Mouse (Mus musculus) heart, adult 9 months (tissue): ENCODE measurements around the gene Eif4a3.

Experiments
- DNase-seq, 2 experiments: peaks; one replicate each; pipeline ENCODE4 v3.0.0; 2022; ENCODE audit warnings: low spot score in 2 of 2

Eif4a3 gene

DNA sequence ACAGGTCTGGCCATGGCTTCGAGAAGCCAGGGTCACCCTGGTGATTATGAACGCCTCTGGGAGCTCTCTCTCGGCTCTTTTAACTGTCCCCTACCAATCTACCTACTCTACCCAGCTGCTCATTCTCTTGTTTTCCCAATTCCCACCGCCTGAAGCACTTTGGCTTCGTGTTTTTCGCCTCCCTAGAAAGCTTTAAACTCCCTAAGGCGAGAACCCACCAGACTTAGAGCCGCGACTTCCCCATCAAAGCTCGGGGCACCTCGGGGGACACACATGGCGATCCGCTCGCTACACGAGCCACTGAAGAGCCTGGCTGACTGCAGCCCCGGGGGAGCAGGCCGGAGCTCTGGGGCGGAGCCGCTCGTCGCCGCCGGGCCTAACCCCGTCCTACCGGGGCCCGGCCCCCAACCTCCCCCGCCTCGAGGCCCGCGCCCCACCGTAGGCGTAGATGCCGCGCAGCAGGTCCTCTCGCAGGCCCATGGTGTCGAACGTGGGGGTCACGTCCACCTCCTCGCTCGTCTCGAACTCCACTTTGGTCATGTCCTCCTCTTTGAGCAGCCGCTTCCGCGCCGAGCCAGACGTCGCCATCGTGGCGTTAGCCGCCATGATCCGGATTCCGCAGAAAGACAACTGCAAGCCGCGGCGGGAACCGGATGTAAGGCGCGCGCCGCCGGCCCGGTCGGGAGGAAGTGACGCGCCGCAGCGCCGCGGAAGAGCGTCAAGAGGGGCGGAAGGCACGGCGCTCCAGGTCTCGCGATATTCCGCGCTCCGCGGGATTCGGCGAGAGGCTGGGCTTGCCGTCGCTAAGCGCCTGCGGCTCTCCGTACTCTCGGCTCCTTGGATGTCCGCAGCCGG is at the start of gene Eif4a3:
Gene Eif4a3 (minus strand): TSS at position 699 of the 855 bp plus-strand sequence.
- peak; percentile 86 to 92 for DNase-seq

DNA sequence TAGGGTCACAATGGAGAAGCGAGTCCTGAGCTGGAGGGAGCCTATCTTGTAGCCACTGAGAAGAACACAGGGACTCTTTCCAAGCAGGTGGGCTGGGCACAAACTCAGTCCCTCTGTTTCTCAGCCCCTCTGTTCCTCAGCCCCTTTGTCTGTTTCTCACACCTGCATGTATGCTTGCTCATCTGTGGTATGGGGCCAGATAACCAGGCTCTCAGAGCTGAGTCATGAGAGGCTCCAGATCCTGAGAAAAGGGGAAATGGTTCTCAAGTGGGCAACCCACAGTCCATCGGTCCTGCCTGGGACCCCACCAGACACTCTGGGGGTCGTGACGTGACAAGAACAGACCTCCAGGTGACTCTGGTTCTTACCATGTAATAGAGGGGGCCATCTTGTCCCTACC is 47.2 kb upstream of the Eif4a3 start:
- DNase-seq, result no peak

GRCm38 (mm10) chr11:119344865-119345264 is 45.0 kb upstream of the Eif4a3 start:
- no peak for DNase-seq

- DNase-seq, result peak; percentile 13 to 32
Measured at GRCm38 (mm10) chr11:119344178-119344577, 44.3 kb upstream of the Eif4a3 start.

DNA sequence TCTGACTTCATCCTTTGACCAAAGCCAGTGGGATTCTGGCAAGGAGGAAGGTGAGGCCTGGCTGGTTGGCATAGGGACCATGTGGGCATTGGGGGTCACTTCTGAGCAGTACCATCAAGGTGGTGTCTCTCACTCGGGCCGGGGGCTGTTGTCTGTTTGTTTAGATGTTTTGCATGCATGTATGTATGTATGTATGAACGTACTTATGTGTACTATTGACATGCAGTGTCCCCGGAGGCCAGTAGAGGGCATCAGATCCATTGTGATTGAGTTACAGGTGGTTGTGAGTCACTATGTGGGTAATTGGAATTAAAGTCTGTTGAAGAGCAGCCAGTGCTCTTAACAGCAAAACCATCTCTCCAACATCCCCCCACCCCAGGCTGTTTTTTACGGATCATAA is 39.7 kb upstream of the Eif4a3 start:
- peak in 1 of 2 experiments; percentile 69 for DNase-seq

DNA sequence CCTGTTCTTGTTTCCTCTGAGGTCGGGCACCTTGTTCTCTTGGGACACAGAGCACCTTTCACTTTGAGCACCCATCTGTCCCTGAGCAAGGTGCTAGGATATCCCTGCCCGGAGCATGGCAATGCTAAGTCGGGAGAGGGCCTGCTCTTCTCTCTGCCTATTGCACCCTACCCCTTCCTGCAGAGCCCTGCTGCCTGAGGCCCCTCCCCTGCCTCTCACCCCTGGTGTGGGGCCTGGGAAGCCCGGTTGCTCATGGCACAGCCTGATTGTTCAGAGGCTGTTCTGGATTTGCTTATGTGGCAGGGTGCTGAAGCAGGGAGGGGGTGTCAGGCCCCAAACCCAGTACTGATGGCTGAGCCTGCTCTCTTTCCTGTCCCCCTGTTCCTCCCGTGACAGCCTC is 39.3 kb upstream of the Eif4a3 start:
- no peak for DNase-seq

GRCm38 (mm10) chr11:119338271-119339059 is 38.6 kb upstream of the Eif4a3 start:
- DNase-seq, result no peak

DNA sequence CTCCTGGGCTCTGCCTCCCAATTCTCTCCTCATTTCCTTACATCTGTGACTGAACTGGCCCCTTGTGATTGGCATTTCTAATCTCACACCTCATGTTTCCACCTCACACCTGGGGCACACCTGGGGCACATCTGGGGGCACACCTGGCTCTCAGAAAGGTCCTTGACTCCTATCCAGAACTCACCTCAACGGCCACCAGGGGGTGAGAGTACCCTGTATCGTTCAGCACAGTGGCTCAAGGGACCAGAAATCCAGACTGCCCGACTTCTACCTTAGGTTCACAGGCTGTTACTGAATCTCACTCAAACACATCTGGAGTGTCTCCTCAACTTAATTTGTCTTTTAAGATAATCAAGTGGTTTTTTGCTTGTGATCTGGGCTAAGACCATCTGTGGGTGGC is 32.1 kb upstream of the Eif4a3 start:
- DNase-seq, result no peak

- DNase-seq, result no peak
Measured at GRCm38 (mm10) chr11:119330592-119330991, 30.7 kb upstream of the Eif4a3 start.

- DNase-seq, result no peak
Measured at GRCm38 (mm10) chr11:119325068-119325467, 25.2 kb upstream of the Eif4a3 start.

DNA sequence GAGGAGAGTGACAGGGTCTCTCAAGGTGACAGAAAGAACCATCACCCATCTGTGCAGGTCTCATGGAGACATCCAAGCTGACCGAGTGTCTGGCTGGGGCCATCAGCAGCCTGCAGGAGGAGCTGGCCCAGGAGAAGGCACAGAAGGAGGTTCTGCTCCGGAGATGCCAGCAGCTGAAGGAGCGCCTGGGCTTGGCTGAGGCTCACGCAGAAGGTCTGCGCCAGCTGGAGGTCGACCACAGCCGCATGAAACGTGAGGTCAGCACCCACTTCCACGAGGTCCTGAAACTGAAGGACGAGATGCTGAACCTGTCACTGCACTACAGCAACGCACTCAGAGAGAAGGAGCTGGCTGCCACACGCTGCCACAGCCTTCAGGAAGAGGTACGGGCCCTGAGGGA is 22.6 kb upstream of the Eif4a3 start:
- no peak for DNase-seq

GRCm38 (mm10) chr11:119316720-119317119 is 16.8 kb upstream of the Eif4a3 start:
- peak in 1 of 2 experiments; percentile 54 for DNase-seq

GRCm38 (mm10) chr11:119314252-119314936 is 14.5 kb upstream of the Eif4a3 start:
- DNase-seq, result no peak

DNA sequence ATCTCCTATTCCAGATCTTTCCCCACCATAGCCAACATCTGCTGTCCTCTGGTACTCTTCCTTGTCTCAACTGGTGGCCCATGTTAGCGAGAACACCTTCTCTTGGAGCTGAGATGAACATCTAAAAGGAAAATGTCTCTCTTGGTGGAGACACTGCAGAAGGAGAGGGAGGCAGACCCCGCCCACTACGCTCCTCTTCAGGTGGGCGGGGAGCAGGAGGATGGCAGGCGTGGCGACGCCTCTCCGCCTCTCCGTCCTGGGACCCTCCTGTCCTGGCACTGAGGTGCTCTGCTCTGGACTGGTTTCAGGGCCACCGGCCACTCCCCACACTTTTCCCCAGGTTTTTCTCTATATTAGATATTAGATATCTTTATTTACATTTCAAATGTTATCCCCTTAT is 10.7 kb upstream of the Eif4a3 start:
- DNase-seq, result no peak

DNA sequence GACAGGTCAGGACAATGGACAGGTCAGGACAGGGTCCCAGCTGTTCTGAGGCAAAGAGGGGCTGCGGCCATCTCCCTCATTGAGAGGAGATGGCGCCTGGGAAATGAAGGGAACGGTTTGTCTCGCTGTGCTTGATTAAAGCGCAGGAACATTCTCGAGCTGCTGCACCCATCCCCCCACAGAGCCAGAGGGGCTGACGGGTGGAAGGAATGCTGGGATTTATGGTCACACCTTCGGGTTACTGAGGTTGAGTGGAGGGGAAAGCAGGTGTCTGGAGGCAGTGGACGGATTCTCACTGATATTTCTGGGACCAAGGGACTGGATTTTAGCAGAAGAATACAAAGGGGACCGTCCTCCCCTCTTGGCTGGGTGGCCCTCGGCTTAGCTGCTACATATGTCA is 8.0 kb upstream of the Eif4a3 start:
- no peak for DNase-seq

- no peak for DNase-seq
Measured at GRCm38 (mm10) chr11:119307658-119307867, 7.7 kb upstream of the Eif4a3 start, which contains the start of gene Card14. Gene Card14, plus strand, starts transcription at chr11:119307768.

GRCm38 (mm10) chr11:119306762-119307657 is 7.1 kb upstream of the Eif4a3 start:
- no peak for DNase-seq

DNA sequence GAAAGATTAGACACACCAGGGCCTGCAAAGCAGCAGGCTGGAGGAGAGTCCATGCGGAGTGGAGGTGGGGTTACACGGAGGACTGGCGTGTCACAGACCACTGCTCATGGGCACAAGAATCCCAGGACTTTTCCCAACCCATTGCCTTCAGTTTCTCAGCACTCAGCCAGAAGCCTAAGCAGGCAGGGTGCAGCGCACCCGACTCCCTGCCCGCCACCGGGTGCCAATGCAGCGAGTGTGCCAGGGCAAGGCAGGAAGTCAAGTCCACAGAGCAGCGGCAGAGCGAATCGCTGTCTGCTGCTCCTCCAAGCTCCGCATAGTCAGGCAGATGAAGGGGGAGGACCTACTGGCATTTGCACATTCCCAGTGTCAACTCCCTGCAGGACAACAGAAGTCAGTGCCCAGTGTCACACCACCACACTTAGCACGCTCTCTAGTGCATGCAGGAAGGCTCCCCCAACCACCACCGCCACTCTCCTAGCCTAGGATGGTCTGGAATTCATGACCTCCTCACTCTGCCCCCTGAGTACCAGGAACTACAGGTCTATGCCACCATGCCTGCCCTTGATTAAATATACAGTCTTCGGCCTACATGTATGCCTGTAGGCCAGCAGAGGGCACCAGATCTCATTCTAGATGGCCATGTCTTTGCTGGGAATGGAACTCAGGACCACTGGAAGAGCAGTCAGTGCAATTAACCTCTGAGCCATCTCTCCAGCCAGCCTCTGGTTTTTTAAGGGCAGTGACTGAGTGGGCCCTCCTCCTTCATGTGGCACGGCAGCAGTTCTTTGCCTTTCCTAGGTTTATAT is 5.2 kb upstream of the Eif4a3 start:
- no peak for DNase-seq

GRCm38 (mm10) chr11:119300986-119301385 is 1.1 kb upstream of the Eif4a3 start:
- DNase-seq, result no peak

GRCm38 (mm10) chr11:119300246-119300935 is 502 bp upstream of the Eif4a3 start:
- no peak for DNase-seq
